Mouse (Mus musculus): Measurements from ENCODE around the gene Ptprk. TPM values are rescaled to one million over a fixed set of nuclear protein-coding genes. Genes with fewer than 3 reads are reported as not detected.

Gene Ptprk
- polyA plus RNA-seq (2015; fragmentation: Nextera tagmentation; extraction: Ambion mirVana) = 13.0 and 14.0 TPM in 2 replicates

DNA sequence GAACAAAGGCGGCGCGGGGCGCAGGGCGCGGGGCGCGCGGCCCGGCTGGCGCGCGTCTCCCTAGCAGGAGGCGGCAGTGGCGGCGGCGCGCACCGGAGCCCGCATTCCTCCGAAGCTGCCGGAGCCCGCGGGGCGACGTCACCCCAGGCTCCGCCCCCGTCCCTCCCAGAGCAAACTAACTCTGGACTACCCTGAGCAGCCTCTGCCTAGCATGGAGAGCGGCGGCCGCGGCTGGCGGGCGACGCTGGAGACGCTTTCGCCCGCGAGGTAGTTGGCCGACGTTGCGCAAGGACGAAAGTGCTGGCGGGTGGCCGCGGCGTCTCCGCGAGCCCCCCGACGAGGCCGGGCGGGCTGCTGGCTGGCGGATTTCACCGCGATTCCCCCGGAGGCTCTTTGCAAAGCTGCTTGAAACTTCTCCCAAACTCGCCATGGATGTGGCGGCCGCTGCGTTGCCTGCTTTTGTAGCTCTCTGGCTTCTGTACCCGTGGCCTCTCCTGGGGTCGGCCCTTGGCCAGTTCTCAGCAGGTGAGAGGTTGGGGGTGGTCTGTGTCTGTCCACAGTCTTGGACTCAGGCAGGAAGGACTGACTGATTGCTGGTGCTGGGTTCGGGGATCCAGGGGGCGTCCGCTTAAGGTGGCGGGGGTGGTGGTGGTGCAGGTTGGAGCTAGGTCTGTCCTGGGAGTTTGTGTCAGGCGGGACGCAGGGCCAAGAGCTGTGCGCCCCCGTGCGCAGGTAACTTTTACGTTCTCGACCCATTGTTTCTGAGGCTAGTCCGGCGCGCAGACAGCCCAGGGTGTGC lies at the start of gene Ptprk:
Gene Ptprk (plus strand): TSS at position 168 of the 799 bp plus-strand sequence.

Small RNAs within 50 kb of the gene (microRNA-seq; reads per million reads assigned to microRNA genes)
- not detected for gene Gm22370
